Mouse (Mus musculus): ENCODE measurements around the gene Creb3.

The Creb3 gene

DNA sequence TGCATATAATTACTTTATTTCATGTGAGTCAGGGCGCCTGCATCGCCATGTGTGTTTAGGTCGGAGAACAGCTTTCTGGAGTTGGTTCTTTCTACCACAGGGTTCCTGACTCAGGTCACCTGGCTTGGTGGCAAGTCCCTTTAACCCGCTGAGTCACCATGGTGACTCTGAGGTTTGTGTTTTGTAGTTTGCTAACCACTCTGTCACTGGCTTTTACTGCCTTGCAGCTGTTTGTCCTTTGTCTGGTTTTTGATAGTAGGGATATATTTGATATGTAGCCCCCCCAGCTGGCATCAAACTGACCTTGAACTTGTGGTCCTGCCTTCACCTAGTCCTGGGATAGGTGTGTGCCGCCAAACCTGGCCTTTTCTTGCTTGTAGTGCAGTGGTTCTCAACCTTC is 20.1 kb downstream of the Creb3 start:
- Histone ChIP-seq H3K36me3 (ENCODE audit: insufficient read depth, low read length) (peaks cover 50% of the 10 kb centered on the region), H3K4me1 (replicated peaks; ENCODE audit: low read depth, low read length) (peaks cover 68% of the 10 kb centered on the region), H3K4me3 (replicated peaks; ENCODE audit: low read length) (no peak overlapping the region), H3K9me3 (ENCODE audit: low read length) (no peaks in the 10 kb centered on the region), H3K27me3 (ENCODE audit: insufficient read depth, low read length) (no peaks in the 10 kb centered on the region)
- TF ChIP-seq POU5F1 (IDR thresholded peaks at IDR 0.05; ENCODE audit: borderline replicate concordance, low read length), result no peak
- TF ChIP-seq CTCF (conservative IDR thresholded peaks at IDR 0.05; ENCODE audit: low read length), result no peak
- TF ChIP-seq NANOG (IDR thresholded peaks at IDR 0.05; ENCODE audit: borderline replicate concordance, low read length), result no peak

GRCm38 (mm10) chr4:43583421-43583820 is 21.3 kb downstream of the Creb3 start:
- no peak for TF ChIP-seq POU5F1 (IDR thresholded peaks at IDR 0.05; ENCODE audit: borderline replicate concordance, low read length)
- no peak for TF ChIP-seq CTCF (conservative IDR thresholded peaks at IDR 0.05; ENCODE audit: low read length)
- no peak for TF ChIP-seq NANOG (IDR thresholded peaks at IDR 0.05; ENCODE audit: borderline replicate concordance, low read length)
- Histone ChIP-seq H3K4me1 (replicated peaks; ENCODE audit: low read depth, low read length) (peaks cover 59% of the 10 kb centered on the region), H3K36me3 (ENCODE audit: insufficient read depth, low read length) (peaks cover 50% of the 10 kb centered on the region), H3K27me3 (ENCODE audit: insufficient read depth, low read length) (no peaks in the 10 kb centered on the region), H3K4me3 (replicated peaks; ENCODE audit: low read length) (no peak overlapping the region), H3K9me3 (ENCODE audit: low read length) (no peaks in the 10 kb centered on the region)

GRCm38 (mm10) chr4:43584444-43585416 is 22.6 kb downstream of the Creb3 start, which contains the start of gene Msmp:
TSS of gene Msmp (minus strand) at chr4:43584494.
- Histone ChIP-seq H3K9me3 (ENCODE audit: low read length) (no peaks in the 10 kb centered on the region), H3K4me1 (replicated peaks; ENCODE audit: low read depth, low read length) (peaks cover 52% of the 10 kb centered on the region), H3K36me3 (ENCODE audit: insufficient read depth, low read length) (peaks cover 50% of the 10 kb centered on the region), H3K27me3 (ENCODE audit: insufficient read depth, low read length) (no peaks in the 10 kb centered on the region), H3K4me3 (replicated peaks; ENCODE audit: low read length) (no peak within 1 kb of the TSS; the same call in 1 of the 2 replicates)
- TF ChIP-seq NANOG (IDR thresholded peaks at IDR 0.05; ENCODE audit: borderline replicate concordance, low read length), result no peak
- no peak for TF ChIP-seq POU5F1 (IDR thresholded peaks at IDR 0.05; ENCODE audit: borderline replicate concordance, low read length)
- no peak for TF ChIP-seq CTCF (conservative IDR thresholded peaks at IDR 0.05; ENCODE audit: low read length)

DNA sequence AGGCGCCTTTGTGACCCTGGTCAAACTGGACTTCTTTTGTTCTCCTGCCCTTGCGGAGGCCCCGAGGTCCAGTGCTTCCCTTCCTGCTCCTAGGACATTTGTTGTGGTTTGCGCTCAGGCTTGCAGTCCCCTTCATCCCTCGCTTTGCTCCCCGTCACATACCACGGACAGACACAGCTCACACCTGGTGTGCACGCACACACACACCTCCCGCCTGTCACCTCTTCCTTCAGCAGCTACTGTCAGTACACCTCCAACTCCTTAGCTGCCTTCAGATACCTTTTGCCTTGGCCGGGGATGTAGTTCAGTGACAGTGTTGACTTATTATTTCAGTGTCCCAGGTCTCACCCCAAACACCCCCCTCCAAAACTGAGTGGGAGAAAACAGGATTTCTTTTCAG is 23.6 kb downstream of the Creb3 start:
- Histone ChIP-seq H3K9me3 (ENCODE audit: low read length) (no peaks in the 10 kb centered on the region), H3K36me3 (ENCODE audit: insufficient read depth, low read length) (peaks cover 43% of the 10 kb centered on the region), H3K4me1 (replicated peaks; ENCODE audit: low read depth, low read length) (peaks cover 50% of the 10 kb centered on the region), H3K27me3 (ENCODE audit: insufficient read depth, low read length) (no peaks in the 10 kb centered on the region), H3K4me3 (replicated peaks; ENCODE audit: low read length) (no peak overlapping the region)
- TF ChIP-seq POU5F1 (IDR thresholded peaks at IDR 0.05; ENCODE audit: borderline replicate concordance, low read length) (no peak), NANOG (IDR thresholded peaks at IDR 0.05; ENCODE audit: borderline replicate concordance, low read length) (no peak), CTCF (conservative IDR thresholded peaks at IDR 0.05; ENCODE audit: low read length) (no peak)

GRCm38 (mm10) chr4:43586411-43586810 is 24.3 kb downstream of the Creb3 start:
- TF ChIP-seq CTCF (conservative IDR thresholded peaks at IDR 0.05; ENCODE audit: low read length) (no peak), NANOG (IDR thresholded peaks at IDR 0.05; ENCODE audit: borderline replicate concordance, low read length) (no peak), POU5F1 (IDR thresholded peaks at IDR 0.05; ENCODE audit: borderline replicate concordance, low read length) (no peak)

GRCm38 (mm10) chr4:43587681-43588080 is 25.5 kb downstream of the Creb3 start:
- Histone ChIP-seq H3K27me3 (ENCODE audit: insufficient read depth, low read length) (no peaks in the 10 kb centered on the region), H3K4me1 (replicated peaks; ENCODE audit: low read depth, low read length) (peaks cover 44% of the 10 kb centered on the region), H3K9me3 (ENCODE audit: low read length) (no peaks in the 10 kb centered on the region), H3K4me3 (replicated peaks; ENCODE audit: low read length) (no peak overlapping the region), H3K36me3 (ENCODE audit: insufficient read depth, low read length) (peaks cover 23% of the 10 kb centered on the region)
- TF ChIP-seq CTCF (conservative IDR thresholded peaks at IDR 0.05; ENCODE audit: low read length), result no peak
- TF ChIP-seq NANOG (IDR thresholded peaks at IDR 0.05; ENCODE audit: borderline replicate concordance, low read length), result no peak

More at GRCm38 (mm10) chr4:43586411-43586810, 24.3 kb downstream of the Creb3 start:
- Histone ChIP-seq H3K4me1 (replicated peaks; ENCODE audit: low read depth, low read length) (peaks cover 50% of the 10 kb centered on the region), H3K9me3 (ENCODE audit: low read length) (no peaks in the 10 kb centered on the region), H3K27me3 (ENCODE audit: insufficient read depth, low read length) (no peaks in the 10 kb centered on the region), H3K36me3 (ENCODE audit: insufficient read depth, low read length) (peaks cover 36% of the 10 kb centered on the region), H3K4me3 (replicated peaks; ENCODE audit: low read length) (no peak overlapping the region)

- Histone ChIP-seq H3K4me3 (replicated peaks; ENCODE audit: low read length) (no peak overlapping the region), H3K27me3 (ENCODE audit: insufficient read depth, low read length) (peaks cover 2% of the 10 kb centered on the region; the same call in 1 of the 2 replicates), H3K9me3 (ENCODE audit: low read length) (no peaks in the 10 kb centered on the region), H3K4me1 (replicated peaks; ENCODE audit: low read depth, low read length) (peaks cover 6% of the 10 kb centered on the region), H3K36me3 (ENCODE audit: insufficient read depth, low read length) (no peaks in the 10 kb centered on the region)
- TF ChIP-seq POU5F1 (IDR thresholded peaks at IDR 0.05; ENCODE audit: borderline replicate concordance, low read length) (no peak), NANOG (IDR thresholded peaks at IDR 0.05; ENCODE audit: borderline replicate concordance, low read length) (no peak), CTCF (conservative IDR thresholded peaks at IDR 0.05; ENCODE audit: low read length) (no peak)
Observed at GRCm38 (mm10) chr4:43591543-43591942, 29.4 kb downstream of the Creb3 start.

DNA sequence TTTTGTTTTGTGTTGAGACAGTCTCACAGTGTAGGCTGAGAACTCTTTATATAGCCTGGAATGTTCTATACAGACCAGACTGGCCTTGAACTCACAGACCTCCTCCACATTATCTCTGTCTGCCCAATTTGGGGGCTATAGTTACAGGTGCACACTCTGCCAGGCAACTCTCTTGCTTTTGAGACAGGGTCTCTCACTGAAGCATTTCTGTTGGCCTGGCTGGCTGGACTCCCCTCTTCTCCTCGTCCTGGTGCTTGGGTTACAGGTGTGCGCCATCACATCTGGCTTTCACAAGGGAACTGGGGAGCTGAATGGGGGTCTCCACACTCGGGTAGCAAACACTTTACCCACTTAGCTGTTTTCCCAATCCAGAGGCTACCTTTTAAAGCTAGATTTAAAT is 29.8 kb downstream of the Creb3 start:
- Histone ChIP-seq H3K27me3 (ENCODE audit: insufficient read depth, low read length) (peaks cover 2% of the 10 kb centered on the region; the same call in 1 of the 2 replicates), H3K9me3 (ENCODE audit: low read length) (no peaks in the 10 kb centered on the region), H3K4me3 (replicated peaks; ENCODE audit: low read length) (no peak overlapping the region), H3K36me3 (ENCODE audit: insufficient read depth, low read length) (no peaks in the 10 kb centered on the region), H3K4me1 (replicated peaks; ENCODE audit: low read depth, low read length) (peaks cover 2% of the 10 kb centered on the region; the same call in 1 of the 2 replicates)
- TF ChIP-seq POU5F1 (IDR thresholded peaks at IDR 0.05; ENCODE audit: borderline replicate concordance, low read length) (no peak), NANOG (IDR thresholded peaks at IDR 0.05; ENCODE audit: borderline replicate concordance, low read length) (no peak), CTCF (conservative IDR thresholded peaks at IDR 0.05; ENCODE audit: low read length) (no peak)
